Mouse (Mus musculus): ENCODE results near the gene Alpl.

Gene Alpl

DNA sequence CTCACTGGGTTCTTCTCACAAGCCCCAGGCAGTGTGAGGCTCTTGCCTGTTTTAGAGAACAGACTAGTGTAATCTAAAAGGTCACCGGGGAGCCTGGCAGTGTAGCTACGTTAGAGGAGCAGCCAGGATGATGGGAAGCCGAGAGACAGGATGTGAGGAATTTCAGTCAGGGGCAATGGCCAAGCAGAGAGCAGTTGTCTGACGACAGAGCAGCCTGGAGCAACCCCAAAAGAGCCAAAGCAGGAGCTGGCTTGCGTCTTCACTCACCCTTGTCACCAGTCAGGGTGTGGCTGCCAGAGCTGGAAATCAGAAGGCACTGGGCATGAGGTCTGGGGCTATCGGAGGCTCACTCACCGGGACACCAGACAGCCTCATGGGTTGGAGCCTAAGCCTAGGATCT, 26.5 kb downstream of the Alpl start:
- no peak for DNase-seq (ENCODE audit: low spot score)

GRCm38 (mm10) chr4:137768831-137769230, 27.4 kb downstream of the Alpl start:
- no peak for DNase-seq (ENCODE audit: low spot score)

DNA sequence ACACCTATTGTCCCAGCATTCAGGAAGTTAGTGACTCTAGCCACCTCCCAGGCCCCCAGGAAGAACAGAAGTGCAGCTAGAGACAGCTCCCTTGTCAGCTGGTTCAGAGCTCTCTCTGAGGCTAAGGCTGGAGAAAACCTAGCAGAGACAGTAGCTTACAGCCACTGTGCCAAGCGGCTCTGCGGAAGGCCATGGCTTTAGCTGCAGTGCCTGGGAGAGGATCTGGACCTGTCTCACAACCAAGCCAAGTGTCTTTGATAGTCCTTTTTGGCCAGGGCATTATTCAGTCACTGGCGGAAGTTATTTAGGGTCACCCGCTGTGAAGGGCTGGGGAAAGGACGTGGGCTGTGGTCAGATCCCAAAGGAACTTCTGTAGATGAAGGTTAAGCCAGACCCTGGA, 27.8 kb downstream of the Alpl start:
- no peak for DNase-seq (ENCODE audit: low spot score)

GRCm38 (mm10) chr4:137766365-137766764, 29.8 kb downstream of the Alpl start:
- peak; percentile 13 for DNase-seq (ENCODE audit: low spot score)

DNA sequence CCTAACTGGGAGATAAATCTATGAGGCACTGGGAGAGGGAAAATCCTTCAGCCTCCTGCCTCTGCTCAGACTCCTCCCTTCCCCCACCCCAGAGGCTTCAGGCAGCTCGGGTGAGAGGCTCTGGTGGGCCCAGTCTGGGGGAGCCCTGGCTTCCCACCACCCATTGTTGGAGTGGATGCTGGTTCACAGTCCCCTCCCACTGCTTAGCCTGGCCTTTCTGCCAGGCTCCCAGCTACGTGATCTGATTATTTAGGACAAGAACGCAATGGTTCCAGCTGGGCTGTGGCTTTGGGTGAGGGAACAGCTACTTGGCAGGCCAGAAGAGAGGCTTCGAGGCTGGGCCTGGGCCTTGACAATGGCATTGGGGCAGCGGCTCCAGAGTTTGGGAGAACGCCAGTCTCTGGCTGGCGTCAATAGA, 30.6 kb downstream of the Alpl start:
- DNase-seq (ENCODE audit: low spot score), result peak; percentile 36

DNA sequence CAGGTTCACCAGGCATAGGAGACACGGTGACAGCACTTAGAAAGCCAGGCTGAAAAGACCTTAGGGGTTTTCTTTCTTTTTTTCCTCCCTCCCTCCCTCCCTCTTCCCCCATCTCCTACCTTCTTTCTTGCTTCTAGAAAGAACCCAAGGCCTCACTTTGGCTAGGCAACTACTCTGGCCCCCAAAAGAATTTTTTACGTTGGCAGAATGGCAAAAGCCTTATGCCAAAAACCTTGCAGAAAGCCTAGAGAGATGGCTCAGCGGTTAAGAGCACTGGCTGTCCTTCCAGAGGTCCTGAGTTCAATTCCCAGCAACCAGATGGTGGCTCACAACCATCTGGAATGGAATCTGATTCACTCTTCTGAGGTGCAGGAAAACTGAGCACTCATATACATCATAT, 31.6 kb downstream of the Alpl start:
- no peak for DNase-seq (ENCODE audit: low spot score)

GRCm38 (mm10) chr4:137763920-137764495, 32.2 kb downstream of the Alpl start:
- DNase-seq (ENCODE audit: low spot score), result no peak

DNA sequence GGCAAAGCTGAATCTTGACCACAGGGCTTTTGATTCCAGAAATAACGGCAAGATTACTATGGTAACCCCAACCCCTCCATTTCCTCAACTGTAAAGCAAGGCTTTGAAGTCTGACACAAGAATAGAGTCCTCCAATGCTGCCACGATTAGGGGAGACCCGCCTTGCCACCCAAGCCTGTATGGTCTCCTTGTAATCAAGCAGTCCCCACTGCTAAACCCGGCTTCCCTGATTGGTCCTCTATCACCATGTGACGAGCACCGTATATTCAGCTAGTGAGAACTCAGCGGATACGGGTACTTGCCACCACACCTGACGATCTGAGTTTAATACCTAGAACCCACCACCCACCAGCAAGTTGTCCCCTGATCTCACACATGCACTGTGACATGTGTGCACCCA, 33.3 kb downstream of the Alpl start:
- no peak for DNase-seq (ENCODE audit: low spot score)

DNA sequence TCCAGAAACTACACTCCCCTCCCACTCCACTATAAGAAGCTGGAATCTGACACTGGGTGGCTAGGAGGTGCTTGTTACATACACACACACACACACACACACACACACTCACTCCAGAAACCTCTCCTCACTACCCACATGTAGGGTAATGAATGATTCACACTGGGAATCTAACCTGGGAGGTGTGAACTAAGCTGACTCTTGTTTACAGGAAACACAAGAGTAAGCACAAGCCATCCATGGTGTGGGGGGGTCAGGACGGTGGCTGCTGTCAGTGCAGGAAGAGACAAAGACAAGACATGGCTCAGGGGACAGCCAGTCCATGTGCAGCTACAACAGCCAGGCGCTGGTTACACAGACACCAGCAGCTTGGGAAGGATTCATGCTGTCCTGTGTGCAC, 41.7 kb downstream of the Alpl start:
- no peak for DNase-seq (ENCODE audit: low spot score)

GRCm38 (mm10) chr4:137753199-137753598, 43.0 kb downstream of the Alpl start:
- DNase-seq (ENCODE audit: low spot score), result no peak

DNA sequence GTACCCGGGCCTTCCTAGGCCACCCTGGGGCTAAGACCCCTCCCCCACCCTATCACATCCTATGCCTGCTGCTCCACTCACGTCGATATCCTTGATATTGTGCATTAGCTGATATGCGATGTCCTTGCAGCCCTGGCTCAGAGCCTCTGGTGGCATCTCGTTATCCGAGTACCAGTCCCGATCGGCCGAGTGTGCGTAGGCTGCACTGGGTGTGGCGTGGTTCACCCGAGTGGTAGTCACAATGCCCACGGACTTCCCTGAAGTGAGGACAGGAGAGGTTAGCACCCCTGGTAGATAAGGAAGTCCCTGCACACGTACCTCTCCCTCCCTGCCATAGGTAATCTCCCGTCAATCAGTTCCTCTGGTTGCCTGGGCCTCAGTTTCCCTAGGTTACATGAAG, 43.7 kb downstream of the Alpl start:
- no peak for DNase-seq (ENCODE audit: low spot score)

GRCm38 (mm10) chr4:137751717-137752116, 44.5 kb downstream of the Alpl start:
- DNase-seq (ENCODE audit: low spot score), result no peak

DNA sequence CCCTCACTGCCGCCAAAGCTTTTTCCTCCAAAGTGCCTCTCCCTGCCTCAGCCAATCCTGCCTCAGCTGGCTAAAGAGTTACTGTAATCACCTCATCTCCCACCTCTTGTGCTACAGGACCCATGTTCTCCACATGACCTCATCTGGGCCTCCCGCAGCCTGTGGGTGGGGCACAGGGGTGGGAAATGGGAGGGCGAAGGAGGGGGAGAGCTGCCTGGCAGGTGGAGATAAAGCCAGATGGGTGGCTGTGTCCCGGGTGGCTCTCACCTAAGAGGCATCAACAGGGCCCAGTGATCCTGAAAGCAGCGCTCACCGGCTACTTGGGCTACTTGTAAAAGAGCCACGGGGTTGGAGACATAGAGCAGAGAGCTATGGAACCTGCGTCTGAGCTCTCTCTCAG, 44.9 kb downstream of the Alpl start:
- DNase-seq (ENCODE audit: low spot score), result no peak

DNA sequence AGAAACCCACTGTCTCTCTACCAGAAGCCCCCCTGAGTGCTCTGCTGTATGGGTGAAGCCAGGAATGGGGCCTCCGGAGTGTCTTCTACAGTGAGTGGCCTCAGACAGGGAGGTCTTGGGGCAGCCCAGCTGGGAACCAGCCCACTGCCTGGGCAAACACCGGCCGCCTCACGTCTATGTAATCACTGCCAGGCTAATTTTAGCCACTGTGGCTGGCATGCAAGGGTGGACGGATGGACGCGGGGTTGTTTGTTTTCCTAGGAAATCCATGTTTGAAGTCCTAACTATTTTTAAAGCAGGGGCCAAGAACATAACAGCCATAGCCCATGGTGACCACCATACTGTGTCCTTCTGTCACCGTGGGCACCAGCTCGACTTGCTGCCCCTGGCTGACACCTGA, 46.1 kb downstream of the Alpl start:
- no peak for DNase-seq (ENCODE audit: low spot score)

GRCm38 (mm10) chr4:137749680-137750079, 46.5 kb downstream of the Alpl start:
- DNase-seq (ENCODE audit: low spot score), result no peak

DNA sequence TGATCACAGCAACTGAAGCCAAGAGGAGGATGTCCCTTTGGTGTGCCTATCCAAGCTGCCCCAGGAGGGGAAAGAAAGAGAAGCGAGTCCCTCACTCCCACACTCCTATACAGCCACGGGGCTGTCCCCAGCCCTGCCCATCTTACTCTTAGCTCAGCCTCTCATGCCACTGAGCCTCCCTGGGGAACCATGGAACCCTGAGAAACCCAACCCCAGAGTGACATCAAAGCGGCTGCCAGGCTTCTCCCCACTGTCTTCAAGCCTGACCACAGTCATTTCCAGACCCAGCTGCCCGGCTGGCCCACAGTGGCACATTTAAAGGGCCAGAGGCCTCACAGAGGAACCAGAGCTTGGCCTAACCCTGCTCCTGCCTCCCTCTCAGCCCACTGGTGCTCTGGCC, 47.5 kb downstream of the Alpl start:
- DNase-seq (ENCODE audit: low spot score), result no peak

DNA sequence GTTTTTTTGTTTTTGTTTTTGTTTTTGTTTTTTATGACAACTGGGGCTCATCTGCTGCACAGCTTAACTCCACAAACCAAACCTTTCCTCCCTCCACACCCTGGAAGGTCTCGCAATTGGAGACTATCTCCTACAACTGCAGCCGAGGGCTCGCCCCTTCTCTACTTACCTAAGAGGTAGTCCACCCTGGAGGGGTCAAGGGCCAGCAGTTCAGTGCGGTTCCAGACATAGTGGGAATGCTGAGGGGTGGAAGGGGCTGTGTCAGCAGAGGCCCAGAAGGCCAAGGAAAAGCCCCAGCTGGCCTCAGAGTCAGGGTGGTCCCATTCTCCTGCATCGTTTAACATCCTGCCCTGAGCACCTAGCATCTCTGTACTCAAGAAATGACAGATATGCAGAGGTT, 48.6 kb downstream of the Alpl start:
- no peak for DNase-seq (ENCODE audit: low spot score)

GRCm38 (mm10) chr4:137747091-137747490, 49.1 kb downstream of the Alpl start:
- no peak for DNase-seq (ENCODE audit: low spot score)

GRCm38 (mm10) chr4:137744433-137744918, 51.7 kb downstream of the Alpl start:
- DNase-seq (ENCODE audit: low spot score), result peak; percentile 48

GRCm38 (mm10) chr4:137743791-137744190, 52.4 kb downstream of the Alpl start:
- DNase-seq (ENCODE audit: low spot score), result no peak

- DNase-seq (ENCODE audit: low spot score), result no peak
Observed at GRCm38 (mm10) chr4:137740350-137740749, 55.8 kb downstream of the Alpl start.

- peak; percentile 89 for DNase-seq (ENCODE audit: low spot score)
Observed at GRCm38 (mm10) chr4:137739151-137739923, 56.8 kb downstream of the Alpl start.

DNA sequence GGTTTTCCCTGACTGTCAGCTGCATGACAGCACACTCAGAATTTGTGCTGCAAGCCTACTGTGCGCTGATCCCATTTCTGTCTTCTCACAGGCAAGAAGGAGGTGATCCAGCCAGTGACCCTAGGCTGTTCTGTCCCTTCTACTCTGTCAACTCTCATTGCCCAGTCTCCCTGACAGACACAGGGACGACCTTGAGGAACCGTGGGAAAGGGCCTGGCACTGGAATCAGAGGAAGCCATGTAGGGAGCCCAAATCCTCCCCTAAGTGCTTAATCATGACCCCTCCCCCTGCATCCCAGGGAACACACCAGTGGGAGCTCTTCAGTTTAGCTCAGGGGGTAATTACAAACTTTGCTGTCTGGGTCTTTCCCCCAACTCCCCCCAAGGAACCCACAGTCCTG, 58.4 kb downstream of the Alpl start:
- no peak for DNase-seq (ENCODE audit: low spot score)

DNA sequence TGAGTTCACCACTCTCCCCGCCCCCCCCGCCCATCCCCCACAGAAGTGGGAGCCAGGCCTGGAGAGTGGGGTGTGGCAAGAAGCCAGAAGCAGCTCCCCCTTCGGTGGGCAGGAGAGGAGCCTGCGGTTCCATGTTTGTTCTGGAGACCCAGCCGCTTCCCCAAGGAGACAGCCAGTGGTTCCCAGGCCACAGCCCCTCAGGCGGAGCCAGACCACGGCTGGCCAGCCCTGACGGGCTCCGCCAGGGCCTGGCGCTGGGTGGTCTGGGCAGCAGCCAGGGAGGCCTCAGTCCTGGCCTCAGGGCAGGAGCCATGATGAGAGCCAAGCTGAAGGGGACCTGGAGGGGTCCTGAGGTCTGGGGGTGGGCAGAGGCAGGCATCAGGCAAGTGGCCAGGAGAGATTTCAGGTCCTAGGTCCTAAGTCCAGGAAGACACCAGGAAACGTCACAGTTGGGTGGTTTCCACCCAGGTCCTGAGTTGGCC, 59.9 kb downstream of the Alpl start:
- no peak for DNase-seq (ENCODE audit: low spot score)

All from embryo, embryonic 10 days (tissue).